Mouse (Mus musculus) hindbrain, postnatal 0 days (tissue): ENCODE data around the gene Ahdc1. TPM values are rescaled to one million over a fixed set of nuclear protein-coding genes. Genes with fewer than 3 reads are reported as not detected.

Source experiments
- ATAC-seq: fragments of 200-750 bp; cut with Nextera tagmentation; 2 replicates; pipeline ENCODE4 v1.8.0; 2017; ENCODE audit warnings: mild to moderate bottlenecking, moderate TSS enrichment, moderate library complexity
- DNase-seq: peaks from one replicate; pipeline ENCODE4 v3.0.0-alpha.2; 2015; ENCODE audit warnings: low spot score
- H3K27ac ChIP-seq: fragments of 300-500 bp; sonication (generic); 2 replicates; pipeline ENCODE4 v1.5.1; 2014; ENCODE audit warnings: mild to moderate bottlenecking
- H3K27me3 ChIP-seq: fragments of 300-500 bp; sonication (generic); 2 replicates; pipeline ENCODE4 v1.6.1; 2014; ENCODE audit warnings: low read length, mixed read lengths; ENCODE audit not compliant: insufficient read depth
- H3K36me3 ChIP-seq: fragments of 300-500 bp; sonication (generic); 2 replicates; pipeline ENCODE4 v1.6.1; 2014; ENCODE audit warnings: low read length, mixed read lengths; ENCODE audit not compliant: insufficient read depth
- H3K4me1 ChIP-seq: fragments of 300-500 bp; sonication (generic); 2 replicates; pipeline ENCODE4 v1.6.1; 2014; ENCODE audit warnings: antibody characterized with exemption, low read length, mixed read lengths; ENCODE audit not compliant: insufficient read depth
- H3K4me2 ChIP-seq: fragments of 300-500 bp; sonication (generic); 2 replicates; pipeline ENCODE4 v1.6.1; 2014; ENCODE audit warnings: low read depth, mild to moderate bottlenecking, low read length, moderate library complexity, mixed read lengths
- H3K4me3 ChIP-seq: fragments of 300-500 bp; sonication (generic); 2 replicates; pipeline ENCODE4 v1.5.1; 2014; ENCODE audit warnings: low read length
- H3K9ac ChIP-seq: fragments of 300-500 bp; sonication (generic); replicated peaks from 2 replicates; pipeline ENCODE4 v1.6.1; 2014; ENCODE audit warnings: mild to moderate bottlenecking, low read length, moderate library complexity, mixed read lengths
- H3K9me3 ChIP-seq: fragments of 300-500 bp; sonication (generic); 2 replicates; pipeline ENCODE4 v1.6.1; 2016; ENCODE audit warnings: low read length, mixed read lengths
- CTCF ChIP-seq: IDR thresholded peaks from 2 replicates; pipeline ENCODE4 v1.5.1; 2016; ENCODE audit warnings: antibody characterized with exemption, control low read depth, low read depth
- WGBS: fragments of 180-500 bp; shearing (Covaris S2); extraction: QIAGEN DNeasy Blood & Tissue Kit; methylation state at CpG from one replicate; pipeline ENCODE4 v1.1.7; 2014; 5-methylcytosine and 5-hydroxymethylcytosine counted together
- polyA plus RNA-seq: library from polyadenylated mRNA; unstranded; fragments of >200 nt; fragmentation: Nextera tagmentation; extraction: Ambion mirVana; gene quantifications from 2 replicates; pipeline ENCODE4 v1.2.1, GENCODE M21; 2015
- total RNA-seq: library from RNA; depleted of rRNA; stranded (reverse); fragments of >200 nt; gene quantifications from 2 replicates; pipeline ENCODE4 v1.2.3, GENCODE M21; 2014; rRNA removed

Gene Ahdc1
- total RNA-seq (88.2 and 106 TPM in 2 replicates), polyA plus RNA-seq (9.7 and 10.8 TPM in 2 replicates)

DNA sequence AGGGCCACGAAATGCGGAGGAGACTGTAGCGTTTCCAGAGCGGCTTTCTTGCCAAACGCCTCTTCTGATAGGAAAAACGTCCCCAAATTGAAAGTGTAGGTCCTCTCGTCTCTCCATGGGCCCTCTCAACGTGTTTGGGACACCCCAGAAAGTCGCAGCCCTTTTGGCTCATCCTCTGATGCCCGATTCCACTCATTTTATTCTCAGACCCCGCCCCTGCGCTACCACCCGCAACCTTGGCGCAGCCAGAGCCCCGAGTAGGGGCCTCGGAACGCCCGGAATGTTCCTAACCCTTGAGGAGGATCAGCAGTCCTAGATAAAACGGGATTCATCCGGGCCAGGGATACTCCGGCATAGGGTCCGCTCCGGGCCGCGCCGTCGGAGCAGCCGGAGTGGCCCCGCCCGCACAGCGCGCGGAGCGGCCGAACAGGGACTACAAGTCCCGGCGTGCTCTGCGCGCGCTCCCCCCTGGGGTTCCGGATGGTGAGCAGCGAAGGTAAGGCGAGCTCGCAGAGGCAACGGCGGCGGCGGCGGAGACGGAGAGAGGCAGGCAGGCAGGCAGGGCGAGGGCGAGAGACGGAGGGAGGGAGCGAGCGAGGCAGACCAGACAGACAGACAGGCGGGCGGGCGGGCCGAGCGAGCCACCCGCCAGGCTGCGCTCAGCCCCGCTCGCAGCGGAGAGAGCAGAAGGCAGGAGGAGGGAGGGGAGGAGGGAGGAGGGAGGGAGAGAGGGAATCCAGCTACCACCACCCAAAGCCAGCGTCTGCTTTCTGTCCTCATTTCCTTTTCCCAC is at the start of gene Ahdc1:
TSS of gene Ahdc1 (plus strand) at position 233 of the 793 bp plus-strand sequence.
- WGBS, result under 1% methylated on average over 64 of the region's 66 CpGs
- Histone ChIP-seq H3K4me1 (peaks cover 19% of the 10 kb centered on the region), H3K36me3 (no peaks in the 10 kb centered on the region), H3K9me3 (no peaks in the 10 kb centered on the region), H3K9ac (peak within 1 kb of the TSS; percentile 97), H3K27ac (peak within 1 kb of the TSS; percentile 97), H3K27me3 (0 out of 2 replicates have a peak, but pooled peaks cover 5% of the 10 kb centered on the region), H3K4me2 (peak within 1 kb of the TSS; percentile 98), H3K4me3 (peak within 1 kb of the TSS; percentile 93)
- peak; percentile 87 for ATAC-seq
- TF ChIP-seq CTCF, result no peak
- DNase-seq, result peak; percentile 96

DNA sequence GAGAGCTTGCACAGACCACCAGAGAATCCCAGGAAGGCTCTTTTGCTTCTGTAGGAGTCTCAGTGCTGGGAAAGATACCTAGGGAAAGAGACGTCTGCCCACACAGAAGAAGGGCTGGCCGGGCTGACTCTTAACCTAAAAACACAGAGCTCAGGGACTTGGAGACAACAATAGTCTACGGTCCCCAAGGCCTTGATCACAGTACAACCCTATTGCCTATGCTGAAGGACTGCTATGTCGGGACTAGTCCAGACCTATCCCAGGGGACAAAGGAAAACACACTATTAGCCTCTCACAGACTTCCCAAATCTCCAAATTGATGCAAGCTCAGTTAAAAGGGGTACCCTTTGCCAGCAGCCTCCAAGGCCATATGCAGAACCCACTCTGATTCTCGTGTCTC is 49.2 kb upstream of the Ahdc1 start:
- H3K36me3 ChIP-seq, result no peaks in the 10 kb centered on the region
- H3K4me1 ChIP-seq, result 0 out of 2 replicates have a peak, but pooled peaks cover 19% of the 10 kb centered on the region
- no peak overlapping the region for H3K4me2 ChIP-seq
- WGBS, result 79% methylated on average over 5 of the region's 5 CpGs
- ATAC-seq (no peak), DNase-seq (no peak)
- no peaks in the 10 kb centered on the region for H3K9me3 ChIP-seq
- H3K27me3 ChIP-seq, result no peaks in the 10 kb centered on the region
- H3K9ac ChIP-seq, result no peak overlapping the region
- TF ChIP-seq CTCF, result no peak
- H3K27ac ChIP-seq, result no peak overlapping the region
- no peak overlapping the region for H3K4me3 ChIP-seq

DNA sequence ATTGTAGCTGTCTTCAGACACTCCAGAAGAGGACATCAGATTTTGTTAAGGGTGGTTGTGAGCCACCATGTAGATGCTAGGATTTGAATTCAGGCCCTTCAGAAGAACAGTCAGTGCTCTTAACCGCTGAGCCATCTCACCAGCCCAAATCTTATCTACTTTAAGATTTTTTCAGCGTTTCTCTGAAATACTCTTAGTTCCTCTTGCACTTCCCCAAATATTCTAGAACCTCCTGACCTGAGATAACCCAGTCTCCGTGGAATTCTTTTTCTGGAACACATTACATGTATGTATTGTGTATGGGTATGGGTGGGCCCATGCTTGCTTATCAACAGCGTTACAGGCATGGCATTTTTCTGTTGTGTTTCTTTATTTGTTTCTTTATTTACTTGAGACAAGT is 48.4 kb upstream of the Ahdc1 start:
- H3K4me3 ChIP-seq, result no peak overlapping the region
- ATAC-seq, result no peak
- TF ChIP-seq CTCF, result no peak
- H3K4me2 ChIP-seq, result no peak overlapping the region
- H3K4me1 ChIP-seq, result 0 out of 2 replicates have a peak, but pooled peaks cover 19% of the 10 kb centered on the region
- DNase-seq, result no peak
- 93% methylated on average over 4 of the region's 4 CpGs for WGBS
- no peaks in the 10 kb centered on the region for H3K27me3 ChIP-seq
- H3K36me3 ChIP-seq, result no peaks in the 10 kb centered on the region
- H3K9ac ChIP-seq, result no peak overlapping the region
- no peak overlapping the region for H3K27ac ChIP-seq
- no peaks in the 10 kb centered on the region for H3K9me3 ChIP-seq

DNA sequence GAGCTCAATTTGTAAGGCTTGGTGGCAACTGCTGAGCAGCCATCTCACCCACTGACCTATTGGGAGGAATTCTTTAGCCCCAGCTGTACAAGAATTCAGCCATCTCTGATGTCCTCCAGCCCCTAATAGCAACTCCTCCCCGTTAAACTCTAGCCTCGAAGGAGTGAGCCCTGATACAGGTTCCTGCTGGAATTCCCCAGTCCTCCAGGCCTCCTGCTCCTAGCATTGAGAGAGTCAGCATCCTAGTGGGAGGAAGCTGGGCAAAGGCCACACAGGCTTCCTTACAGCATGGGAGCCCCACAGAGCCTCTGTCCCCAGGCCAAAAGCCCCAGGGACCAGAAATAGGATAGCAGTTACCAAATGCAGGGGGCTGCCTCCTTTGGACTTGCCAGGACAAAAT is 47.6 kb upstream of the Ahdc1 start:
- 25% methylated on average over 2 of the region's 2 CpGs for WGBS
- H3K4me3 ChIP-seq, result no peak overlapping the region
- ATAC-seq, result no peak

DNA sequence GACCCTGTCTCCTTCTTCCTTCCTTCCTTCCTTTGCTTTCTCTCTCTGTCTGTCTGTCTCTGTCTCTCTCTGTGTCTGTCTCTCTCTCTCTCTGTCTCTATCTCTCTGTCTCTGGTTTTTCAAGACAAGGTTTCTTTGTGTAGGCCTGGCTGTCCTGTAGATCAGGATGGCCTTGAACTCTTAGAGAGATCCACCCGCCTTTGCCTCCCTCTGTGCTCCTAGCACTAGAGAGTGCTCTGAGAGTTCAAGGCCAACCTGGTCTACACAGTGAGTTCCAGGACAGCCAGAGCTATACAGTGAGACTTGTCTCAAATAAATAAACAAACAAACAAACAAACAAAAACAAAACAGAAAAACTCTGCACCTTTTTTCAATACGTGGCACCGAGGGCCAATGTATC is 47.0 kb upstream of the Ahdc1 start:
- Histone ChIP-seq H3K36me3 (no peaks in the 10 kb centered on the region), H3K9me3 (no peaks in the 10 kb centered on the region), H3K27me3 (no peaks in the 10 kb centered on the region), H3K4me1 (0 out of 2 replicates have a peak, but pooled peaks cover 14% of the 10 kb centered on the region), H3K27ac (no peak overlapping the region), H3K4me3 (no peak overlapping the region), H3K4me2 (no peak overlapping the region), H3K9ac (no peak overlapping the region)
- no peak for DNase-seq
- ATAC-seq, result no peak
- no peak for TF ChIP-seq CTCF
- 40% methylated on average over 3 of the region's 3 CpGs for WGBS

More for the DNA sequence above, 47.6 kb upstream of the Ahdc1 start:
- no peaks in the 10 kb centered on the region for H3K36me3 ChIP-seq
- DNase-seq, result no peak
- no peak overlapping the region for H3K27ac ChIP-seq
- TF ChIP-seq CTCF, result no peak
- no peak overlapping the region for H3K9ac ChIP-seq
- no peaks in the 10 kb centered on the region for H3K27me3 ChIP-seq
- H3K4me2 ChIP-seq, result no peak overlapping the region
- H3K4me1 ChIP-seq, result 0 out of 2 replicates have a peak, but pooled peaks cover 19% of the 10 kb centered on the region
- no peaks in the 10 kb centered on the region for H3K9me3 ChIP-seq

DNA sequence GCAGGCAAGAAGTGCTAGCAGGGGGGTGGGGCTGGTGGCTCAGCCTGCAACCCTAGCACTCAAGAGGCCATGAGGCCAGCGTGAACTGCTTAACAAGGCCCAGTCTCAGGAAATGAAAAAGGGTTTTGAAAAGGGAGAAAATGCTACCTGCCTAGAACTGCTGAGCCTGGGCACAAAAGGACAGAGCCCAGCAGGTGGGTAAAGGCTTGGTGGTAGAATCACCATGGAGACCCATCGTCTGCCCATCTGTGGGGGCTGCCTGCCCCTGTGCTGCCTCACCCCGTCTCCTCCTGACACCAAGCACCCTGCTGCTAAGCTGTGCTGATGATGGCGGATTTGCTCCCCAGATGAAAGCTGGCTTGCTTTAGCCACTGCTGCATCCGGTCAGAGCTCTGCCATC is 46.6 kb upstream of the Ahdc1 start:
- DNase-seq (no peak), ATAC-seq (no peak)
- TF ChIP-seq CTCF, result no peak
- H3K27me3 ChIP-seq, result no peaks in the 10 kb centered on the region
- no peaks in the 10 kb centered on the region for H3K9me3 ChIP-seq
- H3K27ac ChIP-seq, result no peak overlapping the region
- H3K9ac ChIP-seq, result no peak overlapping the region
- H3K4me3 ChIP-seq, result no peak overlapping the region
- H3K4me2 ChIP-seq, result no peak overlapping the region
- H3K36me3 ChIP-seq, result no peaks in the 10 kb centered on the region
- 0 out of 2 replicates have a peak, but pooled peaks cover 10% of the 10 kb centered on the region for H3K4me1 ChIP-seq
- 12% methylated on average over 5 of the region's 5 CpGs for WGBS
